Mouse (Mus musculus) cortical plate, adult 2 months (tissue): ENCODE measurements at regions not wholly inside any gene's neighbourhood (a gene's known extent, or its start where the extent isn't known, plus 50 kb on each side); places are given as distances from the start of the nearest gene placed in this dataset.
"Not testable (repeated sequence)": the region's sequence is repeated elsewhere in the genome, so short reads cannot be mapped to it uniquely, and the experiment has no call there.

Source experiments
- H3K27ac ChIP-seq: fragments of 200-500 bp; 2 replicates; pipeline ENCODE4 v1.5.1; 2012; ENCODE audit warnings: low read length, control low read depth, inconsistent platforms; ENCODE audit not compliant: insufficient read depth
- H3K4me1 ChIP-seq: fragments of 200-500 bp; 2 replicates; pipeline ENCODE4 v1.6.1; 2011; ENCODE audit warnings: low read length; ENCODE audit not compliant: control insufficient read depth, insufficient read depth
- H3K4me3 ChIP-seq: fragments of 200-500 bp; 2 replicates; pipeline ENCODE4 v1.5.1; 2011; ENCODE audit warnings: mild to moderate bottlenecking, low read length, control low read depth; ENCODE audit not compliant: insufficient read depth
- CTCF ChIP-seq: fragments of 200-500 bp; IDR thresholded peaks from 2 replicates; pipeline ENCODE4 v1.5.1; 2011; ENCODE audit warnings: mild to moderate bottlenecking, control low read depth, low read length; ENCODE audit not compliant: insufficient read depth; ENCODE audit errors: extremely low read depth
- POLR2A ChIP-seq: fragments of 200-500 bp; IDR thresholded peaks from 2 replicates; pipeline ENCODE4 v1.6.1; 2011; ENCODE audit warnings: mild to moderate bottlenecking, low read length, control low read depth; ENCODE audit not compliant: insufficient read depth; ENCODE audit errors: extremely low read depth

DNA sequence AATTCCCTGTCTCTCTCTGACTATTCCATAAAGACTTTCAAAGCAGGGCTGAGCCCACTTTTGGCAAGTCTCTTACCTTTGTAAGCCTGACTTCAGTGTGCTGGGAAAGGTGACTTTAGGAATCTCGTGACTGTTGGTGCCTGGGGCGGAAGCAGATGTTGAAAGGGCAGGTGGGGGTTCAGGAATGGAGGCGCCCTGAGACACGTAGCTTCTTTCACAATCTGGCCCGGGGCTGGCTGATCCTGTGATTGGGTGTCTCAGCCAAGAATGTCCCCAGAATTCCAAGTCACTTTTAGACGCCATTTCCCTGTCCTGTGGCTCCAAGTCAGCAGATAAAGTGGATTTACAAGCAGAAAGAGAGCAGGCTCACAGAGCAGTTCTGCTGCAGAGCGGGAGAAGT is 527.8 kb downstream of the Zfp704 start:
- Histone ChIP-seq H3K4me3 (no peak overlapping the region), H3K4me1 (no peaks in the 10 kb centered on the region), H3K27ac (no peak overlapping the region)
- TF ChIP-seq POLR2A (no peak), CTCF (no peak)

DNA sequence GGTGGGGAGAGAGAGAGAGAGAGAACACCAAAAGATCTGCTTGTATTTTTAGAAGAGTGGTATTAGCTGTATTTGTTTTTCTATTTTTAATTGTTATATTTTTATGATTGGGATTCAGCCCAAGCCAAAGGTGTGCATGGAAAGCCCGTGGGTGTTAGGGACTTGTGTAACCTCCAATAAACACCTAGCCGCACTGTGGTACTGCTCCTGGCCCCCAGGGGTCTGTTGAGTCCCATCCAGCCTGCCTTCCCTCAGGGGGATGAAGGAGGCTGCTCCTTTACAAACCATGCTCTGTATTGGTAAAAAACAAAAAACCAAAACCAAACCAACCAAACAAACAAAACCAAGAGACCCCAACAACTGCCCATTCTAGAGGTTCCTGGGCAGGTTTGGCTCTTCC is 531.7 kb downstream of the Zfp704 start:
- no peak overlapping the region for H3K4me3 ChIP-seq
- H3K4me1 ChIP-seq: no peaks in the 10 kb centered on the region
- TF ChIP-seq CTCF (no peak), POLR2A (no peak)
- no peak overlapping the region for H3K27ac ChIP-seq

DNA sequence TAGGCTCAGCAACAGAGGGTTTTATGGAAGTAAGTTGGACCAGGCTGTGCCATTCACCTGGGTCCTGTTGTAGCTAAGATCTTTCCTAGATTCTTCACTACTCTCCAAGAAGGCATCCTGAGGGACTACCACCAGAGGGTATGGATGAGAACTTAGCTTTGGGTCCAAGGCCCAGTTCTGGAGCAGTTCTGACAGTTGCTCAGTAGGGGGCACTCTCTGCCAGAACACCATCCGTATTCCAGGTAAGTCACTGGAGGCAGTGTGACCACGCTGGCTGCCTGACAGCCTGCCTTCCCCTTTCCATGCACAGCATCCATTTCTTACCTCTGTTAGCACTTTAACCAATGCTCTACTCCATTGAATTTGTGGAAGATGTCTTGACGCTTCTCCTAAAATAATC is 533.2 kb downstream of the Zfp704 start:
- H3K4me1 ChIP-seq: no peaks in the 10 kb centered on the region
- TF ChIP-seq CTCF (peak; percentile 94), POLR2A (no peak)
- H3K27ac ChIP-seq: no peak overlapping the region
- no peak overlapping the region for H3K4me3 ChIP-seq

DNA sequence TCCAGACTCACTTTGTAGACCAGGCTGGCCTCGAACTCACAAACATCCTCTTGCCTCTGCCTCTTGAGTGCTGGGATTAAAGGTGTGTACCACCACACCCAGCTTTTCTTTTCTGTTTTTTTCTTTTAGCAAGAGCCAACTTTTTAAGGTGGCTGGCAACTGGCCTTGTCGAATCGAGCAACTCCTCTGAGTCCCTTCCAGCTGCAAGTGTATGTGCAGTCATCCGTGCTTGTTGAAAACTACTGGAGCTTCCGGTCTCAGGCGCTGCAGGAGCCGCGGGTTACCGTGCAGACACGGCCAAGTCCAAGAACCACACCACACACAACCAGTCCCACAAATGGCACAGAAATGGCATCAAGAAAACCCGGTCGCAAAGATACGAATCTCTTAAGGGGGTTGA is 537.4 kb downstream of the Zfp704 start:
- H3K27ac ChIP-seq, H3K4me3 ChIP-seq, H3K4me1 ChIP-seq: not testable (repeated sequence)

DNA sequence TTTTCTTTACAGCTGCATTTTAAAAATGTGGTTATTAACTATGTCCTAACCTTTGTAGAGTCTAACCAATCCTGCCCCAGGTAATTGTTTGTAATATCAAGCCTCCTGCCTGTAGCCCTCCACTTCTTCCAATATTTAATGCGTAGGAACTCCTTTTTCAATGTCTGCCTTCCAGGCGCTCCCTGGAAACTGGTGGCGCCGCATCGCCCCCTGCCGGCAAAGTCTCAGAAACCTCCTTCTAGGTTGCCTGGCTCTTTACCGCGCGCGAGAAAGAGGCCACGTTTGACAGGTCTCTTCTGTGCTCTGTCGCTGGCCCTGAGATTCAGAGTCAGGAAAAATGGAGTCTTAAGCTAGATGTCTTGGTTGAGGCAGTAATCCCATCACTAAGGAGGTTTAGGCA is 542.8 kb downstream of the Zfp704 start:
- no peaks in the 10 kb centered on the region for H3K4me1 ChIP-seq
- TF ChIP-seq CTCF: peak; percentile 66
- TF ChIP-seq POLR2A: no peak
- no peak overlapping the region for H3K27ac ChIP-seq
- no peak overlapping the region for H3K4me3 ChIP-seq

DNA sequence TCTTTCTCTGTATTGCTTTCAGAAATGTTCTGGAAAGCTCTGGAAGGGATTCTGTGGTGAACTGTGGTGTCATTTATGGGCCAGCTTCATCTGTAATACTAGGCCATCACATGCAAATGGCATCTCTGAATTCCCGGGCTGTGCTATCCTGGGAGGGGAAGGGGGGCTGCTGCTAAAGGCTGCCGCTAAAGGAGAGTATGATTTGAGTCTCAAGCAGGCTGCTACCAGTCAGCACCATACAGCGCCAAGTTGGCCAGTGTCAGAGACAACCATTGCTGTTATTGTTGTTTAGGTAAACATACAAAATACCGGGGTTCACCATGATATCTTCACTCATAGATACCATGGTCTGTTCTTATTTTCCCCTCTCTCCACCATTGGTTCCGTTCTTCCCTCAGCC is 543.5 kb downstream of the Zfp704 start:
- TF ChIP-seq POLR2A (no peak), CTCF (no peak)
- no peak overlapping the region for H3K4me3 ChIP-seq
- H3K27ac ChIP-seq: no peak overlapping the region
- H3K4me1 ChIP-seq: no peaks in the 10 kb centered on the region

DNA sequence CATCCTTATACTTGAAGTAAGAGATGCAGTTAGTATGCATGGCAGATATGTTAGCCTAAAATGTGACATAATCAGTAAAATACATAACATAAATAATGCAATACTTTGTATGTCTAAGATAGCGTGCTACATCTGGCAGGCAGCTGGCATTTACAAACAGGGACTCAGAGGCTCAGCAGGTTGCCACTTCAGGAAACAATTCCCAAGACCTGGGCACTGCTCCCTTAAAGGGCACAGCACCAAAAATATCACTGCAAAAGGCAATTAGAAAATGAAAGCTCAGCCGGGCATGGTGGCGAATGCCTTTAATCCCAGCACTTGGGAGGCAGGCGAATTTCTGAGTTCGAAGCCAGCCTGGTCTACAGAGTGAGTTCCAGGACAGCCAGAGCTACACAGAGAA is 544.0 kb downstream of the Zfp704 start:
- TF ChIP-seq CTCF: no peak
- TF ChIP-seq POLR2A: no peak
- no peak overlapping the region for H3K4me3 ChIP-seq
- no peak overlapping the region for H3K27ac ChIP-seq
- no peaks in the 10 kb centered on the region for H3K4me1 ChIP-seq

DNA sequence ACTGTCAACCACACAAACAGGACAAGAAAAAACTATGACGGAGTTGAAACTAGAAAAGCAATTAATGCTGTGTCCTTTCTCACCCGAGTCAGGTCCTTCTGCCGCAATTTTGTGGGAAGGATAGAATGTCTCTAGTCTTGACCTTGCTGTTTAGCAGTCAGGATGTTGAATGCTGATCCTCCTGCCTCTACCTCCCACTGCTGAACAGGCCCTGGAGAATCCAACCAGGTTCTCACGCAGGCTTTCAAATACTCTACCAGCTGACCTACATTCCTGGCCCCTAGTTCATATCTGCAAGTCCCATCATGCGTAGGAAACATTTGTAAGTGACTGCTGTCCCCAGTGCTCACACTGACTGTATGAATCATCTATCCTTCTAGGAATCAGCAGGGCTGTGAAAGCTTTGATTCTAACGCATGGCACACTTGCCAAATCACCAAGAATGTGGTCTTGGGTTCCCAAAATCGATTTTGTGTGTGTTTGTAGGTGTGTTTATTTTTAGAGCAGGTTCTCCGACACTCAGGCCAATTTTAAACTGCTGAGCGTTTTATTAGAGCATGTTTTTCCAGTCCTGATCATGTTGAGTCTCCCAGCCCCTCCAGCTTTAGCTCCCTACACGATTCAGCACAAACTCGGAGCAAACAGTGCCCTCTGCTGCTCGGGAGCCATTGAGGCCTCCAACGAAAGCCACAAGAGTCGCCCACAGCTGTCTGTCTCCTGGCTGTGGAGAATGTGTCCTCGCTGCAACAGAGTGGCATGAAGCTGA is 545.4 kb downstream of the Zfp704 start:
- Histone ChIP-seq H3K4me3 (no peak overlapping the region), H3K4me1 (no peaks in the 10 kb centered on the region), H3K27ac (no peak overlapping the region)
- TF ChIP-seq POLR2A (no peak), CTCF (peak; percentile 57)

DNA sequence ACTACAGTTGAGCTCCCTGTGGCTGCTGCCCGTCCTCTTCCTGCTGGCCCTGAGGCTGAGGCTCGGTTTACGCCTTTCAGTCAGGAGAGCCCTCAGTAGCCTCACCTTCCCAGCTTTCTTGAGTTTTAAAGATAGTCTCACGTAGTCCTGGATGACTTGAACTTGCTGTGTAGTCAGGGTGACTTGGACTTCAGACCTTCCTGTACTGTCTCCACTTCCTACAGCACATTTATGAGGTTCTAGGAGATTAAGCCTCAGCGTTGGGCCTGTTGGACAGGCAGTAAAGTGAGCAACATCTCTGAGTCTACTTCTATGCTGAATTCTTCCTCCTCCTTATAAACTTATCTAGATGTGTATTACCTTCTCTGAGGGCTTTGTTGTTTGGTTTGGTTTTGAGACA is 546.2 kb downstream of the Zfp704 start:
- Histone ChIP-seq H3K27ac (no peak overlapping the region), H3K4me3 (no peak overlapping the region), H3K4me1 (no peaks in the 10 kb centered on the region)
- TF ChIP-seq CTCF (no peak), POLR2A (no peak)

DNA sequence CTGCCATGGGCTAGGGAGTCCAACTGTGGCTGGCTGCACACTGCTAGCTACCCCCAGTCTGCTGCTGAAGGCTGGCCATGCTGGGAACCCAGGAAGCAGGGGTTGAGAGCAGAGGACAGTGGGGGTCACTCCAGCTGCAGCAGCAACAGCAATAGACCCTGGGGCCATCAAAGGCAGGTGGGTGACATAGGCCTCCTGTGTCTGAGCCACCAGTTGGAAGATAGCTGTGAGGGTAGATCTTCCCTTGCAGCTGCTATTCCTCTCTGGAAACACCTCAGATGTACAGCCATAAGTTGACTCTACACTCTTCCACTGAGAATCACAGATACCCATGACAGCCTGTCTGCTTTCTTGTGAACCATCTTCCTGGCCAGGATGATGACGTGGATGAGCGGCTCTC is 548.5 kb downstream of the Zfp704 start:
- Histone ChIP-seq H3K4me3 (no peak overlapping the region), H3K4me1 (no peaks in the 10 kb centered on the region), H3K27ac (no peak overlapping the region)
- TF ChIP-seq CTCF (no peak), POLR2A (no peak)

DNA sequence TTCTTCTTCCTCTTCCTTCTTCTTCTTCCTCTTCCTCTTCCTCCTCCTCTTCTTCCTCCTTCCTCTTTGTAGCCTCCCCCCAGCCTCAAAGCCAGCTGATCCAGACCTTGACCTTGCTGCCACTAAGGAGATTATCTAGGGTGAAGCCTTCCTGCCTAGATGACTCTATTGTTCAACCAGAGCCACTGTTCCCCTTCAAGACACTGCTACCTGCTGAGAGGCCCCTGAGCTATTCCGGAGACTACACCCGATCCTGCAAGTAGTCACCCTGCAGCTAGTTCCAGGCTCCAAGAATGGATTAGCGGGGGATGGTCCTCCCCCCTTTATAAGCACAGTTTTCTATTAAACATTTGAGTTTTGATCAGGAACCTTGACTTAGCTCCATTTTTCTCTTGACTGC is 552.2 kb downstream of the Zfp704 start:
- H3K4me1 ChIP-seq, H3K4me3 ChIP-seq, H3K27ac ChIP-seq: not testable (repeated sequence)
